Mouse (Mus musculus) embryonic facial prominence, embryonic 15.5 days (tissue): ENCODE measurements around the gene Syt16. TPM values are rescaled to one million over a fixed set of nuclear protein-coding genes. Genes with fewer than 3 reads are reported as not detected.

Experiments
- ATAC-seq: fragments of 200-750 bp; cut with Nextera tagmentation; 2 replicates; pipeline ENCODE4 v1.8.0; 2017; ENCODE audit warnings: low read depth, moderate TSS enrichment; ENCODE audit not compliant: insufficient number of reproducible peaks, low FRiP score, low TSS enrichment
- H3K27ac ChIP-seq: fragments of 300-500 bp; sonication (generic); replicated peaks from 2 replicates; pipeline ENCODE4 v1.5.1; 2015; ENCODE audit warnings: mild to moderate bottlenecking, inconsistent platforms
- H3K27me3 ChIP-seq: fragments of 300-500 bp; sonication (generic); 2 replicates; pipeline ENCODE4 v1.6.1; 2015; ENCODE audit warnings: inconsistent platforms
- H3K36me3 ChIP-seq: fragments of 300-500 bp; sonication (generic); 2 replicates; pipeline ENCODE4 v1.6.1; 2015; ENCODE audit warnings: mild to moderate bottlenecking, inconsistent platforms
- H3K4me1 ChIP-seq: fragments of 300-500 bp; sonication (generic); 2 replicates; pipeline ENCODE4 v1.6.1; 2015; ENCODE audit warnings: inconsistent platforms
- H3K4me2 ChIP-seq: fragments of 300-500 bp; sonication (generic); replicated peaks from 2 replicates; pipeline ENCODE4 v1.6.1; 2015; ENCODE audit warnings: mild to moderate bottlenecking, inconsistent platforms
- H3K4me3 ChIP-seq: fragments of 300-500 bp; sonication (generic); replicated peaks from 2 replicates; pipeline ENCODE4 v1.5.1; 2015; ENCODE audit warnings: mild to moderate bottlenecking, inconsistent platforms
- H3K9ac ChIP-seq: fragments of 300-500 bp; sonication (generic); 2 replicates; pipeline ENCODE4 v1.6.1; 2015; ENCODE audit warnings: inconsistent platforms
- H3K9me3 ChIP-seq: fragments of 300-500 bp; sonication (generic); replicated peaks from 2 replicates; pipeline ENCODE4 v1.6.1; 2016; ENCODE audit warnings: inconsistent platforms
- WGBS: fragments of 180-500 bp; shearing (Covaris S2); methylation state at CpG from one replicate; pipeline ENCODE4 v1.1.7; 2015; 5-methylcytosine and 5-hydroxymethylcytosine counted together
- polyA plus RNA-seq: library from polyadenylated mRNA; unstranded; fragments of >200 nt; fragmentation: Nextera tagmentation; extraction: Ambion mirVana; gene quantifications from 2 replicates; pipeline ENCODE4 v1.2.1, GENCODE M21; 2015

The Syt16 gene
- polyA plus RNA-seq, 1 experiment from 2014 or later, result 5.4 TPM

- no peak overlapping the region for H3K4me2 ChIP-seq
- H3K9me3 ChIP-seq, result no peaks in the 10 kb centered on the region
- H3K4me3 ChIP-seq, result no peak overlapping the region
- WGBS, result 82% methylated on average over 10 of the region's 10 CpGs
- no peaks in the 10 kb centered on the region for H3K4me1 ChIP-seq
- H3K9ac ChIP-seq, result no peak overlapping the region
- no peak overlapping the region for H3K27ac ChIP-seq
- H3K27me3 ChIP-seq, result no peaks in the 10 kb centered on the region
- no peaks in the 10 kb centered on the region for H3K36me3 ChIP-seq
- no peak for ATAC-seq
Measured at GRCm38 (mm10) chr12:74109462-74110068, 112.1 kb downstream of the Syt16 start.

DNA sequence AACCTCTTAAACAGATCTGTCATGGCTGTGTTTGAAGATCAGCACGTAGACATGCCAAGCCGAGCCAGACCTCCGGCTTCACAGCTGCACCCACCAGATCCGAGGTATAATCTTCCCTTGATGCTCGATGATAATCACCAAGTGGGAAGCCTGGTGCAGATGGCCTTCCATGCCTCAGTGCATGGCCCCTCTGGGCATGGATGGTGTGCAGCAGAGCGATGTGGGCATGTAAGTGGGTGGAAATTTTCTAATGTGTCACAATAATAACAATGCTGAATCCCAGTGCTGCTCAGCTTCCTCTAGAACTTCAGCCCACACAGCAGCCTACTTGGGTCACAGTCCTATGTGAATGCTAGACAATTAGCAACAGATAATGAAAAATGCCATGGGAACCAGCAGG lies 119.4 kb downstream of the Syt16 start:
- no peak overlapping the region for H3K4me2 ChIP-seq
- H3K4me1 ChIP-seq, result no peaks in the 10 kb centered on the region
- H3K36me3 ChIP-seq, result no peaks in the 10 kb centered on the region
- no peak for ATAC-seq
- WGBS, result 56% methylated on average over 6 of the region's 6 CpGs
- H3K4me3 ChIP-seq, result no peak overlapping the region
- no peaks in the 10 kb centered on the region for H3K9me3 ChIP-seq
- no peaks in the 10 kb centered on the region for H3K27me3 ChIP-seq
- H3K27ac ChIP-seq, result no peak overlapping the region
- H3K9ac ChIP-seq, result no peak overlapping the region

DNA sequence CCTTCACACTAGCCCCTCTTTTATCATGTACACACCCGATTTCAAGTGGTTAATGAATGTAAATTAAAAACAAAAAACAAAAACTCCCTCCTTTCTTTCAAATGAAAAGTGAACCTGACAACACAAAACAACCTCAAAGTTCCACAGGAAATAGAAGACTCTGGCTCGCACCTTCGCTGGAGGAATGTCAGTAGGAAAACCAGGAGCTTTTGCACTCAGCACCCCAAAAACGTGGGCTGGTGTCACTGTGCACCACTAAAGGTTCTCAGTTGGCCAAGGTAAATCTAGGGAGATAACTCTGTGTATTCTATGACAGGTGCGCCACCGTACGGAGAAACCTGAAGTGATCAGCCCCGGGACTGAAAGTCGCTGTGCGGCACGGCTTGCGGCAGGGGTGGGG lies 128.3 kb downstream of the Syt16 start:
- 0 out of 2 replicates have a peak, but pooled peaks cover 4% of the 10 kb centered on the region for H3K9me3 ChIP-seq
- H3K4me2 ChIP-seq, result no peak overlapping the region
- no peak overlapping the region for H3K9ac ChIP-seq
- ATAC-seq, result no peak
- 81% methylated on average over 12 of the region's 12 CpGs for WGBS
- H3K27me3 ChIP-seq, result no peaks in the 10 kb centered on the region
- no peaks in the 10 kb centered on the region for H3K36me3 ChIP-seq
- no peak overlapping the region for H3K27ac ChIP-seq
- H3K4me1 ChIP-seq, result no peaks in the 10 kb centered on the region
- H3K4me3 ChIP-seq, result no peak overlapping the region

- no peak for ATAC-seq
- 61% methylated on average over 1 of the region's 1 CpGs for WGBS
Measured at GRCm38 (mm10) chr12:74128229-74128628, 130.8 kb downstream of the Syt16 start.

DNA sequence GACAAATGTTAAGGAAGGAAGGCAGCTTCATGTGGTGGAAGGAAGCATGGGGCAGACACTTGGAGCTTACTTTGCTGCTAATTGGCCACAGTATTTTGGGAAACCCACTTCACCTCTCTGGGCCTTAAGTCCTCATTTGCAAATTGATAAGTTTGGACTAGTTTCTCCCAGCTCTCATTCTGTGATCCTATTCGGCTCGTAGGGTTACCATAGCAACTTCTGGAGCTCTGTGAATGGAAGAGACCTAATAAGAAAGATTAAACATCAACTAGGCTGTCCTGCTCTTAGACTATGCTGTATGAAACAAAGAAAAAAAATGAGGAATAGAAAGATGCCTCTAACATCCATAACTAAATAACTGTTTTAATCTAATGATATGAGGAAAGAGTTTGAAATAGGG lies 134.3 kb downstream of the Syt16 start:
- H3K27me3 ChIP-seq, result no peaks in the 10 kb centered on the region
- H3K9ac ChIP-seq, result no peak overlapping the region
- no peak overlapping the region for H3K4me3 ChIP-seq
- 48% methylated on average over 2 of the region's 2 CpGs for WGBS
- H3K36me3 ChIP-seq, result no peaks in the 10 kb centered on the region
- ATAC-seq, result no peak
- H3K4me1 ChIP-seq, result no peaks in the 10 kb centered on the region
- no peak overlapping the region for H3K27ac ChIP-seq
- no peaks in the 10 kb centered on the region for H3K9me3 ChIP-seq
- H3K4me2 ChIP-seq, result no peak overlapping the region

More at GRCm38 (mm10) chr12:74128229-74128628, 130.8 kb downstream of the Syt16 start:
- Histone ChIP-seq H3K4me2 (no peak overlapping the region), H3K9ac (no peak overlapping the region), H3K36me3 (no peaks in the 10 kb centered on the region), H3K9me3 (0 out of 2 replicates have a peak, but pooled peaks cover 4% of the 10 kb centered on the region), H3K4me1 (no peaks in the 10 kb centered on the region), H3K27me3 (no peaks in the 10 kb centered on the region), H3K27ac (no peak overlapping the region), H3K4me3 (no peak overlapping the region)

- 41% methylated on average over 7 of the region's 7 CpGs for WGBS
- peaks cover 7% of the 10 kb centered on the region; the same call in 1 of the 2 replicates for H3K4me1 ChIP-seq
- H3K36me3 ChIP-seq, result no peaks in the 10 kb centered on the region
Measured at GRCm38 (mm10) chr12:74142147-74142546, 144.7 kb downstream of the Syt16 start.

DNA sequence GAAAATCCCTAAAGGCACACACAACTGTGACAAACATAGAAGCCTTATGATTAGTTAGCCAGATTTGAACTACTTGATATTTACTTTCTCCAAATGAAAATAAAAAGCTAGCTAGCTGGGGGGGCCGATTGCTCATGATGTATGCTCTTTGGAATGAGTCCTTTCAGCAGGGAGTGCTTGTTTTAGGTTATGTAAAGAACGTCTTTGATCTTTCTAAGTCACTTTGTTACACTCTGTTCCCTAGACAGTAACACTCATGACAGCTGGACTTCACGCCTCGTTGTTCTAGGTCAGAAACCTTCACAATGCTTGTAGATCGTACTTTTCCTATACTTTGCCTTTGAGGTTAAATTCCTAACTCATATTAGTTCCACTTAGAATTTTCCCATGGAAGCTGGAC lies 146.9 kb downstream of the Syt16 start:
- no peaks in the 10 kb centered on the region for H3K27me3 ChIP-seq
- 40% methylated on average over 5 of the region's 5 CpGs for WGBS
- H3K4me3 ChIP-seq, result no peak overlapping the region
- H3K4me2 ChIP-seq, result no peak overlapping the region
- no peaks in the 10 kb centered on the region for H3K9me3 ChIP-seq
- no peak overlapping the region for H3K27ac ChIP-seq
- H3K9ac ChIP-seq, result no peak overlapping the region
- H3K36me3 ChIP-seq, result no peaks in the 10 kb centered on the region
- peaks cover 7% of the 10 kb centered on the region; the same call in 1 of the 2 replicates for H3K4me1 ChIP-seq
- ATAC-seq, result no peak

More at GRCm38 (mm10) chr12:74142147-74142546, 144.7 kb downstream of the Syt16 start:
- H3K9ac ChIP-seq, result no peak overlapping the region
- ATAC-seq, result no peak
- H3K27me3 ChIP-seq, result no peaks in the 10 kb centered on the region
- no peaks in the 10 kb centered on the region for H3K9me3 ChIP-seq
- no peak overlapping the region for H3K27ac ChIP-seq
- H3K4me2 ChIP-seq, result no peak overlapping the region
- H3K4me3 ChIP-seq, result no peak overlapping the region

- H3K9me3 ChIP-seq, result no peaks in the 10 kb centered on the region
- WGBS, result 65% methylated on average over 3 of the region's 3 CpGs
- no peak overlapping the region for H3K9ac ChIP-seq
- no peak overlapping the region for H3K4me3 ChIP-seq
- no peaks in the 10 kb centered on the region for H3K4me1 ChIP-seq
- no peak overlapping the region for H3K27ac ChIP-seq
- ATAC-seq, result no peak
- H3K36me3 ChIP-seq, result no peaks in the 10 kb centered on the region
- no peak overlapping the region for H3K4me2 ChIP-seq
- no peaks in the 10 kb centered on the region for H3K27me3 ChIP-seq
Measured at GRCm38 (mm10) chr12:74160791-74161190, 163.3 kb downstream of the Syt16 start.

DNA sequence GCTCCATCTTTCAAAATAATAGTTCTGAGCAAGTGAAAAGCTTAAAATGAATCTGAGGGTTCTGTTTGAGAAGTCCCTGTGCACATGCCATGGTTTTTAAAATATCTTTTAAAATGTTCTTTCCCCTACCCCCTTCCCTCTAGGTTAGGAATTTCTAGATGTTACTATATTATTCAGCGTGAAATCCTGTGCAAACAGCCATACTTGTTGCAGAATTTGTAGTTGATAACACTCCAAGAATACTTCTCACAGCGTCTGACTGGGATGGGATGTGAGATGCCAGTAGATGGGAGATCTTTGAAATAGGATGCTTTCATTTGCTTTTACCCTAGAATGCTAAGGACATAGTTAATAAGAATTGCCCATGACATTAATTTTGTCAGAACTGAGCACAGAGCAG lies 165.6 kb downstream of the Syt16 start:
- no peak overlapping the region for H3K4me3 ChIP-seq
- H3K9me3 ChIP-seq, result no peaks in the 10 kb centered on the region
- H3K27me3 ChIP-seq, result no peaks in the 10 kb centered on the region
- no peak overlapping the region for H3K27ac ChIP-seq
- H3K36me3 ChIP-seq, result no peaks in the 10 kb centered on the region
- no peak for ATAC-seq
- no peak overlapping the region for H3K9ac ChIP-seq
- H3K4me1 ChIP-seq, result no peaks in the 10 kb centered on the region
- WGBS, result 63% methylated on average over 2 of the region's 2 CpGs
- no peak overlapping the region for H3K4me2 ChIP-seq

- 72% methylated on average over 1 of the region's 1 CpGs for WGBS
- Histone ChIP-seq H3K27me3 (no peaks in the 10 kb centered on the region), H3K4me2 (no peak overlapping the region), H3K27ac (no peak overlapping the region), H3K9ac (no peak overlapping the region), H3K9me3 (no peaks in the 10 kb centered on the region), H3K4me1 (no peaks in the 10 kb centered on the region), H3K36me3 (no peaks in the 10 kb centered on the region), H3K4me3 (no peak overlapping the region)
- ATAC-seq, result no peak
Measured at GRCm38 (mm10) chr12:74171257-74171656, 173.8 kb downstream of the Syt16 start.

GRCm38 (mm10) chr12:74173902-74174301 lies 176.4 kb downstream of the Syt16 start:
- WGBS, result 59% methylated on average over 3 of the region's 3 CpGs
- H3K9ac ChIP-seq, result no peak overlapping the region

DNA sequence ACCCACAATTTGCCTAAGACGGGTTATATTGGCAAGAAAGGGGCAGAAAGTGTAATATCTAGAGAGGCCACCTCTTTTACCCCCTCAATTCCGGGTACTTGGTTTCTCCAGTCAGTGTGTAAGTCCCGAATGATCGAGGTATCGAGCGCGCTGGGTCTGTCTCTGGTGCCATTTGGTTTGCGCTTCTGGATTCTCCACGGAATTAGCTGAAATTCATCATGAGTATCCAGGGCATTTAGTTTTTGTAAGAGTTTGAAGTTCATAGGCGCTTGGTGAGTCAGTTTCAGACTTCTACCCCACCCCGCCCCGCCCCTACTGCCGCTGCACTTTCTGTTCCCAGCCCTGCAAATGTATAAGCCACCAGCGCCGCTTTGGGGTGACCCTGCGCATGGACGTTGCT lies 187.1 kb downstream of the Syt16 start:
- H3K27ac ChIP-seq, result no peak overlapping the region
- 73% methylated on average over 17 of the region's 17 CpGs for WGBS
- no peaks in the 10 kb centered on the region for H3K27me3 ChIP-seq
- H3K4me1 ChIP-seq, result no peaks in the 10 kb centered on the region
- H3K36me3 ChIP-seq, result no peaks in the 10 kb centered on the region
- H3K4me2 ChIP-seq, result 0 out of 2 replicates have a peak overlapping the region, but pooled peaks have one; percentile 15
- H3K9ac ChIP-seq, result no peak overlapping the region
- no peak for ATAC-seq
- H3K4me3 ChIP-seq, result peak overlapping the region; percentile 10; the same call in 1 of the 2 replicates
- H3K9me3 ChIP-seq, result no peaks in the 10 kb centered on the region

More at GRCm38 (mm10) chr12:74173902-74174301, 176.4 kb downstream of the Syt16 start:
- Histone ChIP-seq H3K4me2 (no peak overlapping the region), H3K27me3 (no peaks in the 10 kb centered on the region), H3K4me1 (no peaks in the 10 kb centered on the region), H3K9me3 (no peaks in the 10 kb centered on the region), H3K4me3 (no peak overlapping the region), H3K27ac (no peak overlapping the region), H3K36me3 (no peaks in the 10 kb centered on the region)
- ATAC-seq, result no peak
